Mouse (Mus musculus) lung, embryonic 15.5 days (tissue): ENCODE results near the gene Olfr702. TPM values are rescaled to one million over a fixed set of nuclear protein-coding genes. Genes with fewer than 3 reads are reported as not detected.

Experiments
- ATAC-seq: fragments of 200-750 bp; cut with Nextera tagmentation; 2 replicates; pipeline ENCODE4 v1.8.0; 2017; ENCODE audit warnings: moderate number of reproducible peaks, borderline replicate concordance; ENCODE audit not compliant: low FRiP score, low TSS enrichment; ENCODE audit errors: extremely low read depth
- H3K27ac ChIP-seq: fragments of 300-500 bp; sonication (generic); 2 replicates; pipeline ENCODE4 v1.5.1; 2015; ENCODE audit warnings: moderate library complexity, mild to moderate bottlenecking, inconsistent platforms
- H3K27me3 ChIP-seq: fragments of 300-500 bp; sonication (generic); 2 replicates; pipeline ENCODE4 v1.6.1; 2015; ENCODE audit warnings: inconsistent platforms
- H3K36me3 ChIP-seq: fragments of 300-500 bp; sonication (generic); 2 replicates; pipeline ENCODE4 v1.6.1; 2015; ENCODE audit warnings: inconsistent platforms
- H3K4me1 ChIP-seq: fragments of 300-500 bp; sonication (generic); 2 replicates; pipeline ENCODE4 v1.6.1; 2015; ENCODE audit warnings: inconsistent platforms
- H3K4me2 ChIP-seq: fragments of 300-500 bp; sonication (generic); 2 replicates; pipeline ENCODE4 v1.6.1; 2015; ENCODE audit warnings: inconsistent platforms, mild to moderate bottlenecking, moderate library complexity
- H3K4me3 ChIP-seq: fragments of 300-500 bp; sonication (generic); 2 replicates; pipeline ENCODE4 v1.5.1; 2015; ENCODE audit warnings: mild to moderate bottlenecking, inconsistent platforms
- H3K9ac ChIP-seq: fragments of 300-500 bp; sonication (generic); 2 replicates; pipeline ENCODE4 v1.6.1; 2015; ENCODE audit warnings: inconsistent platforms
- H3K9me3 ChIP-seq: fragments of 300-500 bp; sonication (generic); 2 replicates; pipeline ENCODE4 v1.6.1; 2016; ENCODE audit warnings: inconsistent platforms
- WGBS: fragments of 180-500 bp; shearing (Covaris S2); methylation state at CpG from one replicate; pipeline ENCODE4 v1.1.7; 2015; 5-methylcytosine and 5-hydroxymethylcytosine counted together
- polyA plus RNA-seq: library from polyadenylated mRNA; unstranded; fragments of >200 nt; fragmentation: Nextera tagmentation; extraction: Ambion mirVana; gene quantifications from 2 replicates; pipeline ENCODE4 v1.2.1, GENCODE M21; 2015

Gene Olfr702
- polyA plus RNA-seq: not detected in 2 replicates

DNA sequence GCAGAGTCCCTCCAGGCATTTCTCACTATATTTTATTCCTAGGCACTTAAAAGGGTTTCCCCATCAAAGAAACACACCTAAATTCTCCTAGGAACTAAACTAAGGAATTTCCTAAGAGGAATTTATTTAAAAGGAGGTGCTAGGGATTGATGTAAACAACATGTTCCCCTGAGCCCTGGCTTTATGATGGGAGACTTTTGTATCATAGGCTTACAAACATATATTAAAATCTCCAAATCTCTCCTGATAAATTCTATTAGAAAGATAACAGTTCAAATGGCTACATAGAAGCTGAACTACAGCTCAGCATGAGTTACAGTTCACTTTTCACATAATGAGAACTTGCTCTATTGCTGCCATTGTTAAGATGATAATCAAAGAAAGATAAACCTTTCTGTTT is at the start of gene Olfr702:
Olfr702 (minus strand) TSS at position 101 of the 400 bp plus-strand sequence.
- Histone ChIP-seq H3K4me2 (no peak within 1 kb of the TSS), H3K27me3 (no peaks in the 10 kb centered on the region), H3K9ac (no peak within 1 kb of the TSS), H3K36me3 (no peaks in the 10 kb centered on the region), H3K4me1 (no peaks in the 10 kb centered on the region), H3K27ac (no peak within 1 kb of the TSS), H3K9me3 (no peaks in the 10 kb centered on the region), H3K4me3 (no peak within 1 kb of the TSS)
- no peak for ATAC-seq

DNA sequence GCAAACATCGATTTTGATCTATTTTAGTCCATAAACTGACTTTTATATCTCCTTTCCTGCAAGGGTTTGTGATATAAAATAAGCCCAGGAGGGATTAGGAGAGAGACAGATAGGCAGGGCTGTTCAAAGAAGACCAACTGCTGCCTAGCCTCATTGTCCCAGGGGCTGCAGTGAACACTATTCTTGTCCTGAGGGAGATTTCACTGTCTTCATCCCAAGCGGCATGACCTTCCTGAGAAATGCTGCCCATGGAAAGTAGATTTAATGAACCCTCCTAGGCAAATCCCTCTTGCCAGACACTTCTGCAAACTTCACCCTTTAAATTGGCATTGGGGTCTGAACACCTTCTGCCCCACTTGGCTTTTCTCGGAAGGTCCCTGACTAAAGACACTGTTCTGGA is 43.1 kb upstream of the Olfr702 start, which contains the start of gene Olfr705:
Olfr705 (minus strand) TSS at position 101 of the 400 bp plus-strand sequence.
- no peak for ATAC-seq
- Histone ChIP-seq H3K27me3 (no peaks in the 10 kb centered on the region), H3K4me1 (no peaks in the 10 kb centered on the region), H3K9ac (no peak within 1 kb of the TSS), H3K27ac (no peak within 1 kb of the TSS), H3K4me2 (no peak within 1 kb of the TSS), H3K9me3 (no peaks in the 10 kb centered on the region), H3K4me3 (no peak within 1 kb of the TSS), H3K36me3 (no peaks in the 10 kb centered on the region)
- 66% methylated on average over 3 of the region's 3 CpGs for WGBS

DNA sequence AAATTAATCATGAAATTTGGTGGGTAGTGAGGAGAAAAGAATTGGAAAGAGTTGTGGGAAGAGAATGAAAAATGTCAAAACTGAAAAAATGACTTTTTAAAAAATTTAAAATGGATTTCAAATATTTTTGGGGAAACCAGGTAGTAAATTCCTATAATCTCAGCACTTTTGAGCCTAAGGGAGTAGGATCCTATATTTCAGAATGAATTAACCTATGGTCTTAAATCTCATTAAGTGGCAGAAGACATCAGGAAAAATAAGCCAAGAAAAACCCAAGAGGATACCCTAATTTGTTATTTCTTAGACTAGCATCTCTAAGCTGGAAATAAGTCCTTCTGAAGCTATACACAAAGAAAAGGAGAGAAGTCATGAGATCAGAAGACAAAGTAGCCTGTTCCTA is 29.2 kb upstream of the Olfr702 start, which contains the start of gene Olfr704:
Olfr704 (plus strand) TSS at position 301 of the 400 bp plus-strand sequence.
- Histone ChIP-seq H3K27ac (no peak within 1 kb of the TSS), H3K36me3 (no peaks in the 10 kb centered on the region), H3K4me2 (no peak within 1 kb of the TSS), H3K9me3 (no peaks in the 10 kb centered on the region), H3K27me3 (no peaks in the 10 kb centered on the region), H3K9ac (no peak within 1 kb of the TSS), H3K4me3 (no peak within 1 kb of the TSS), H3K4me1 (no peaks in the 10 kb centered on the region)
- no peak for ATAC-seq

DNA sequence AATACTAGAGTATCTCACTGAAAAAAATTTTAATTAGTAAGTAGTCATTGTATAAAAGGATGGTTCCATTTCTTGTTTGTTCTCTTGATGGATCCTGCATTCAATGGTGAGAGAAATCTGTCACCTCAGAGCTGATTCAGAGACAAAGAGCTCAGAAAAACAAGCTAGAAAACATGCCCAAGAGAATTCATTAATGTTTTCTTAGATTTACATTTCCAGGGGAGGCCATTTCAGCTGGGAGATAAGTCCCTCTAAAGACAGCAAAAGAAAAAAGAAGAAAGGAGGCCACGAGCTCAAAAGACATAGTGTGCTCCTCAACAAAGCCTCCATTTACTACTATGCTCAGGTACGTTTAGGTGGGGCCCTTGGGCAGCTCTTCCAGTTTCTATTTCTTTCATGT is 9.4 kb upstream of the Olfr702 start, which contains the start of gene Olfr703:
Olfr703 (plus strand) TSS at position 301 of the 400 bp plus-strand sequence.
- Histone ChIP-seq H3K4me3 (no peak within 1 kb of the TSS), H3K9me3 (no peaks in the 10 kb centered on the region), H3K36me3 (no peaks in the 10 kb centered on the region), H3K27ac (no peak within 1 kb of the TSS), H3K27me3 (no peaks in the 10 kb centered on the region), H3K9ac (no peak within 1 kb of the TSS), H3K4me2 (no peak within 1 kb of the TSS), H3K4me1 (no peaks in the 10 kb centered on the region)
- ATAC-seq: no peak
- 50% methylated on average over 2 of the region's 2 CpGs for WGBS

DNA sequence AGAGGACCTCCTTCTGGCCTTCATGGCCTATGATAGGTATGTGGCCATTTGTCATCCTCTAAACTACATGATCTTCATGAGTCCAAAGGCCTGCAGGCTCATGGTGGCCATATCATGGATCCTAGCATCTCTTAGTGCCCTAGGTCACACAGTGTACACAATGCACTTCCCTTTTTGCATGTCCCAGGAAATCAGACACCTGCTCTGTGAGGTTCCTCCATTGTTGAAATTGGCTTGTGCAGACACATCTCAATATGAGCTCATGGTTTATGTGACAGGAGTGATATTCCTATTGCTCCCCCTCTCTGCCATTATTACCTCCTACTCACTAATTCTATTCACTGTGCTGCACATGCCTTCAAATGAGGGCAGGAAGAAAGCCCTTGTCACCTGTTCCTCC is 15.3 kb downstream of the Olfr702 start:
- Histone ChIP-seq H3K27ac (no peak overlapping the region), H3K9ac (no peak overlapping the region), H3K4me2 (no peak overlapping the region), H3K36me3 (no peaks in the 10 kb centered on the region), H3K27me3 (no peaks in the 10 kb centered on the region), H3K4me3 (no peak overlapping the region), H3K9me3 (no peaks in the 10 kb centered on the region), H3K4me1 (no peaks in the 10 kb centered on the region)
- ATAC-seq: no peak

DNA sequence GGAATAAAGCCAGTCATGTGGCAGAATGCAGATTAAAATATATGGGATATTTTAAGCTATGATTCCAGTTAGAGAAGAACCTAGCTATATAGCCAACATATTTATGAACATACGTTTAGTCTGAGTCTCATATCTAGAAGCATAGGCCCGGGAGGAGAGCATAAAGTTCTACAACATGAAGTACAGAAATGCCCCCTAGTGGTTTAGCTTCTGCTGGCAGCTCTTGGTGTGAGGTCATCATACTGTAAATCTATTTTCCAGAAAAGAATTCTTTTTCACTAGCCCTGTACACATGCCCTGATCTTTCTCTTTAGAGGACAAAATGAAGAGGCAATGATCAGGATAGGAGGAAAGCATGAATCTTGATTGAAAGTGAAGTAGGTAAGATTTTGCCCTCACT is 17.9 kb downstream of the Olfr702 start:
- H3K9ac ChIP-seq: no peak overlapping the region
- H3K27ac ChIP-seq: no peak overlapping the region
- no peak for ATAC-seq
- H3K4me3 ChIP-seq: no peak overlapping the region
- H3K36me3 ChIP-seq: no peaks in the 10 kb centered on the region
- H3K27me3 ChIP-seq: no peaks in the 10 kb centered on the region
- WGBS: 30% methylated on average over 2 of the region's 2 CpGs
- no peaks in the 10 kb centered on the region for H3K9me3 ChIP-seq
- no peaks in the 10 kb centered on the region for H3K4me1 ChIP-seq
- H3K4me2 ChIP-seq: no peak overlapping the region

DNA sequence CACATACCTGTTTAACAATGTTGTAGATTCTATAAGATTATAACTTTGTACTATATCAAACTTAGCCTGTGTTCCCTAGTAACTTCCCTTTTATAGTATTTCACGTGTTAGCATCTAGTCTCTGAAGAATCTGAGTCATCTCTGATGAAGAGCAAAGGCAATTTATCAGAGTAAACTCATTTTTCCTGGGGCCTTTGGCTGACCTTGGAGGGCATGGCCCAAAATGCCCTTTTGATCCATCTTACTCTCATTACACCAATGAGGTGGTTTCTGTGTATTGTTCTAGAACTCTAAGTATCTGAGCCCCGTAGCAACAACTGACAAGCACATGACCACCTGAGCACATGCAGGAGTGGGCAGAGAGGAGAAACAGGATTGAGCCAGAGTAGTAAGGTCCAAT is 19.9 kb downstream of the Olfr702 start, which contains the start of gene Olfr701:
Olfr701 (plus strand) TSS at position 301 of the 400 bp plus-strand sequence.
- H3K36me3 ChIP-seq: no peaks in the 10 kb centered on the region
- H3K9me3 ChIP-seq: no peaks in the 10 kb centered on the region
- no peaks in the 10 kb centered on the region for H3K4me1 ChIP-seq
- no peak within 1 kb of the TSS for H3K27ac ChIP-seq
- 52% methylated on average over 2 of the region's 2 CpGs for WGBS
- H3K9ac ChIP-seq: no peak within 1 kb of the TSS
- no peaks in the 10 kb centered on the region for H3K27me3 ChIP-seq
- H3K4me2 ChIP-seq: no peak within 1 kb of the TSS
- no peak within 1 kb of the TSS for H3K4me3 ChIP-seq
- no peak for ATAC-seq

DNA sequence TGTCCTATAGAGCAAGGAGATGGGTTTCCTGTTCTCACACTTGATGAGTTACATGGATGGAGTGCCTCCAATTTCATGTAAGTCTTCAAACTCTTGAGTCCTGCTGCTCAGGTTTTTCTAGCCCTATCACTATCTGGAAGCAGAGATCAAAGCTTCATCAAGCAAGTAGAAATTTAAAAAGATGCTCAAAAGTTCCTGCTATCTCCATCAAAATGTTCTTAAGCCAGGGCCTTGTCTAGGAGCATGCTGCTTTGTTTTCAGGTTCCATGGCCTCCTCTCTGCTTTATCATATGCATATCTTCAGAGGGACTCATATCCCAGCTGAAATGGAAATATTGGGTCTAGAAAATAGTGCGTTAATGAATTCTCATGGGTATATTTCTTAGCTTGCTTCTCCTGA is 25.0 kb downstream of the Olfr702 start, which contains the start of gene Olfr700:
Olfr700 (minus strand) TSS at position 101 of the 400 bp plus-strand sequence.
- H3K4me1 ChIP-seq: no peaks in the 10 kb centered on the region
- H3K9me3 ChIP-seq: no peaks in the 10 kb centered on the region
- 71% methylated on average over 1 of the region's 1 CpGs for WGBS
- no peak within 1 kb of the TSS for H3K9ac ChIP-seq
- H3K36me3 ChIP-seq: no peaks in the 10 kb centered on the region
- H3K4me2 ChIP-seq: no peak within 1 kb of the TSS
- H3K27ac ChIP-seq: no peak within 1 kb of the TSS
- ATAC-seq: no peak
- H3K4me3 ChIP-seq: no peak within 1 kb of the TSS
- no peaks in the 10 kb centered on the region for H3K27me3 ChIP-seq

DNA sequence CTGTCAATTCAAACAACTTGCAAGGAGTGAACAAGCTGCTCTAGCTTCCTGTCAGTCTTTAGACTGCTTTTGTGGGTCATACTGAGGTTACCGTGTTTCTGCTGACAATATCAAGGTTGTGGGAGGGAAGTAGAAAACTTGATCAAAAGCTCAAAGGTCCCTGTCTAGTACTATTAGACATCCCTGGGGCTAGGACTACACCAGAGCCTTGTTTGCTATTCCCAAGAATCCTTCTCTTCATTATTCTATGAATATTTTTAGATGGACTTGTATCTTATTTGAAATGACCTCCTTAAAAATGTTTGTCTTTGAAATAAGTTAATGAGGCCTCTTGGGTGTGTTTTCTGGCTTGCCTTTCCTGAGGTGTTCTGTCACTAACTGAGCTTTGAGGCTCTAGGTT is 40.6 kb downstream of the Olfr702 start, which contains the start of gene Olfr699:
Olfr699 (minus strand) TSS at position 101 of the 400 bp plus-strand sequence.
- no peak within 1 kb of the TSS for H3K4me2 ChIP-seq
- no peaks in the 10 kb centered on the region for H3K27me3 ChIP-seq
- no peak within 1 kb of the TSS for H3K9ac ChIP-seq
- ATAC-seq: no peak
- H3K4me3 ChIP-seq: no peak within 1 kb of the TSS
- 69% methylated on average over 1 of the region's 1 CpGs for WGBS
- H3K36me3 ChIP-seq: no peaks in the 10 kb centered on the region
- no peaks in the 10 kb centered on the region; the same call in 1 of the 2 replicates for H3K9me3 ChIP-seq
- H3K27ac ChIP-seq: no peak within 1 kb of the TSS
- no peaks in the 10 kb centered on the region for H3K4me1 ChIP-seq

DNA sequence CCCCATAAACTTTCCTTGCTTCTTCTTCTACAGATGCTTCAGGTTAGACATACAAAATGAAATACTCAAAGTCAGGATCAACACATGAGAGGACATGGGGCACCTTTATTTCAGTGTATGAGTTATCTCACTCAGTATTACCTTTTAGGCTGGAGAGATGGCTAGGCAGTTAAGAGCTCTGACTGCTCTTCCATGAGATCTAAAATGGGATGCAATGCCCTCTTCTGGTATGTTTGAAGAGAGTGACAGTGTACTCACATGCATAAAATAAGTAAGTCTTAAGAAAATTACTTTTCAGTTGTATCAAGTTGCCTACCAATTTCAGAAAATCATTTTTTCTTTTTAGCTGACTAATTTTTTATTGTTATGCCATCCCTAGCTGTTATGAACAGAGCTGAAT is 45.4 kb downstream of the Olfr702 start:
- no peaks in the 10 kb centered on the region for H3K36me3 ChIP-seq
- H3K9me3 ChIP-seq: no peaks in the 10 kb centered on the region
- H3K4me3 ChIP-seq: no peak overlapping the region
- no peaks in the 10 kb centered on the region for H3K4me1 ChIP-seq
- no peak overlapping the region for H3K9ac ChIP-seq
- no peak for ATAC-seq
- no peak overlapping the region for H3K27ac ChIP-seq
- no peaks in the 10 kb centered on the region for H3K27me3 ChIP-seq
- H3K4me2 ChIP-seq: no peak overlapping the region

Other genes with a start within 250 kb of the Olfr702 start
- not detected in 2 replicates for gene Olfr693, start 153.3 kb downstream of the Olfr702 start, polyA plus RNA-seq
- gene Olfr694, start 142.1 kb downstream of the Olfr702 start, polyA plus RNA-seq: not detected in 2 replicates
- not detected in 2 replicates for gene Olfr695, start 117.5 kb downstream of the Olfr702 start, polyA plus RNA-seq
- not detected in 2 replicates for gene Olfr697, start 91.5 kb downstream of the Olfr702 start, polyA plus RNA-seq
- not detected in 2 replicates for gene Olfr698, start 78.5 kb downstream of the Olfr702 start, polyA plus RNA-seq
- gene Olfr699, start 40.7 kb downstream of the Olfr702 start, polyA plus RNA-seq: not detected in 2 replicates
- gene Olfr700, start 25.1 kb downstream of the Olfr702 start, polyA plus RNA-seq: not detected in 2 replicates
- not detected in 2 replicates for gene Olfr701, start 19.8 kb downstream of the Olfr702 start, polyA plus RNA-seq
- gene Olfr703, start 9.5 kb upstream of the Olfr702 start, polyA plus RNA-seq: not detected in 2 replicates
- not detected in 2 replicates for gene Olfr704, start 29.3 kb upstream of the Olfr702 start, polyA plus RNA-seq
- gene Olfr705, start 43.0 kb upstream of the Olfr702 start, polyA plus RNA-seq: not detected in 2 replicates
- not detected in 2 replicates for gene Olfr706, start 54.3 kb upstream of the Olfr702 start, polyA plus RNA-seq
- gene Olfr707, start 67.3 kb upstream of the Olfr702 start, polyA plus RNA-seq: not detected in 2 replicates
- gene Olfr1532-ps1, start 74.1 kb upstream of the Olfr702 start, polyA plus RNA-seq: not detected in 2 replicates
- not detected in 2 replicates for gene Olfr709-ps1, start 98.3 kb upstream of the Olfr702 start, polyA plus RNA-seq
- gene Olfr710, start 114.4 kb upstream of the Olfr702 start, polyA plus RNA-seq: not detected in 2 replicates
- not detected in 2 replicates for gene Olfr6, start 130.0 kb upstream of the Olfr702 start, polyA plus RNA-seq
- gene Olfr711, start 141.6 kb upstream of the Olfr702 start, polyA plus RNA-seq: not detected in 2 replicates
- gene Olfr2, start 172.2 kb upstream of the Olfr702 start, polyA plus RNA-seq: not detected in 2 replicates
- gene Olfr713, start 197.3 kb upstream of the Olfr702 start, polyA plus RNA-seq: not detected in 2 replicates
- gene Olfr714, start 237.1 kb upstream of the Olfr702 start, polyA plus RNA-seq: not detected in 2 replicates